Comparison of ENCODE assay signal across 15 mouse cellular contexts in the genomic region with DNA sequence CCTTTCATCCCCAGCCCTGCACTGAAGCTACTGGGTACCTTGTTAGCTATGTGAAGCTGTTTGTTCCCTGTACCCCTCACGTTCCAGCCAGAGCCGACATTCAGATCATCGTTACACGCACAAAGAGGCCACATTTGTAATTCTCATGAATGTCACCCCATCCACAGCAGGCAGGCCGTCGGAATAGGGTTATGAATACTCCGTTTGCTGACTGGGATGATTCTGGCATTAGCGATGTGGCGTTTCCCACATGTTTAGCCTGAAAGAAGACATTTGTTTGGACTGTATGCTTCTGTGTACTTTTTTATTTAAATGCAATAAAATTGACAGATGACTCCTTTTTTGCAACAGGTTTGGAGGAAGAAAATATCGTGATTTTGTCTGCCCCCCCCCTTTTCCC.
DNase-seq lines count a peak whose midpoint lies in the region; ATAC-seq and TF ChIP-seq lines count a peak whose summit lies in the region.
"Had no signal": no experiment of that assay in that cellular context is flagged by ENCODE, and none has a peak within 500 bp of the region (broad histone marks: within the 10 kb centered on the region; RNA-seq: fewer than 3 reads in every experiment).

No protein-coding gene starts in this region.

- peak; percentile 61 for DNase-seq in heart, adult 11 months
- no peak for DNase-seq in heart, adult 9 months (ENCODE audit: low spot score in 2 of 2)
- peak; percentile 12 for DNase-seq in hindbrain, postnatal 0 days (ENCODE audit: low spot score)
- no peak for DNase-seq in stomach, postnatal 0 days (ENCODE audit: low spot score)
- no peak for DNase-seq in adrenal gland, postnatal 4 days (ENCODE audit: low spot score in 2 of 2)
- DNase-seq in left cerebral cortex, adult 2 months (ENCODE audit: extremely low spot score in 1 of 2, low spot score in 2 of 2) = no peak
- DNase-seq: adrenal gland, postnatal 25 days; cerebellum, adult 11 months; heart, postnatal 10 days; kidney, postnatal 10 days; lung, adult 2 months; spleen, adult 18-20 months had no signal

- peaks cover 2% of the 10 kb centered on the region; the same call in 1 of the 2 replicates for H3K4me1 ChIP-seq in midbrain, embryonic 16.5 days (ENCODE audit: control insufficient read depth, insufficient read depth, low read length)
- 0 out of 2 replicates have a peak, but pooled peaks cover 3% of the 10 kb centered on the region for H3K4me1 ChIP-seq in midbrain, embryonic 15.5 days
- no peaks in the 10 kb centered on the region for H3K4me1 ChIP-seq in hindbrain, postnatal 0 days (ENCODE audit: insufficient read depth, low read length)
- H3K4me1 ChIP-seq in stomach, postnatal 0 days (replicated peaks; ENCODE audit: control insufficient read depth, insufficient read depth) = no peaks in the 10 kb centered on the region

- 0 out of 2 replicates have a peak overlapping the region, but pooled peaks have one; percentile 14 for H3K4me2 ChIP-seq in midbrain, embryonic 16.5 days (ENCODE audit: low read length)
- H3K4me2 ChIP-seq in midbrain, embryonic 15.5 days = no peak overlapping the region
- H3K4me2 ChIP-seq in hindbrain, postnatal 0 days (ENCODE audit: low read depth, low read length) = peak overlapping the region; percentile 29
- 0 out of 2 replicates have a peak overlapping the region, but pooled peaks have one; percentile 5 for H3K4me2 ChIP-seq in stomach, postnatal 0 days (replicated peaks; ENCODE audit: low read depth)

- no peak for TF ChIP-seq CTCF in hindbrain, postnatal 0 days (IDR thresholded peaks at IDR 0.05; ENCODE audit: low read depth)
- TF ChIP-seq CTCF in stomach, postnatal 0 days (IDR thresholded peaks at IDR 0.05; ENCODE audit: low read depth) = no peak
- no peak for TF ChIP-seq CTCF in left cerebral cortex, adult 2 months (IDR thresholded peaks at IDR 0.05)

- H3K36me3 ChIP-seq in midbrain, embryonic 16.5 days (ENCODE audit: control insufficient read depth, insufficient read depth, low read length) = no peaks in the 10 kb centered on the region
- no peaks in the 10 kb centered on the region for H3K36me3 ChIP-seq in midbrain, embryonic 15.5 days (replicated peaks)
- H3K36me3 ChIP-seq in hindbrain, postnatal 0 days (ENCODE audit: insufficient read depth, low read length) = no peaks in the 10 kb centered on the region
- no peaks in the 10 kb centered on the region for H3K36me3 ChIP-seq in stomach, postnatal 0 days (ENCODE audit: control insufficient read depth, insufficient read depth, low read length)
- H3K36me3 ChIP-seq: midbrain, embryonic 10.5 days had no signal

- intact Hi-C loops in left cerebral cortex, adult 2 months (cut with DNase I) = no loop called here

- no peak for TF ChIP-seq EP300 in stomach, postnatal 0 days (optimal IDR thresholded peaks at IDR 0.05)

- H3K9ac ChIP-seq in midbrain, embryonic 16.5 days (ENCODE audit: low read depth, low read length) = no peak overlapping the region
- no peak overlapping the region for H3K9ac ChIP-seq in midbrain, embryonic 15.5 days
- H3K9ac ChIP-seq in hindbrain, postnatal 0 days (replicated peaks; ENCODE audit: low read length) = no peak overlapping the region
- H3K9ac ChIP-seq in stomach, postnatal 0 days (ENCODE audit: low read length) = no peak overlapping the region

- 30% methylated on average over 10 of the region's 10 CpGs for WGBS in midbrain, embryonic 16.5 days
- WGBS in midbrain, embryonic 15.5 days = 36% methylated on average over 10 of the region's 10 CpGs
- 24% methylated on average over 10 of the region's 10 CpGs for WGBS in hindbrain, postnatal 0 days
- 29% methylated on average over 10 of the region's 10 CpGs for WGBS in stomach, postnatal 0 days

- peak; percentile 21; the same call in 1 of the 2 replicates for ATAC-seq in midbrain, embryonic 16.5 days
- ATAC-seq in midbrain, embryonic 15.5 days (replicated peaks) = no peak
- ATAC-seq in hindbrain, postnatal 0 days = no peak
- no peak for ATAC-seq in stomach, postnatal 0 days (ENCODE audit: low FRiP score, low TSS enrichment)

- no peaks in the 10 kb centered on the region for H3K9me3 ChIP-seq in midbrain, embryonic 16.5 days (replicated peaks; ENCODE audit: control insufficient read depth, low read length, poor library complexity, severe bottlenecking)
- H3K9me3 ChIP-seq in midbrain, embryonic 15.5 days = no peaks in the 10 kb centered on the region
- H3K9me3 ChIP-seq in hindbrain, postnatal 0 days (ENCODE audit: low read length) = no peaks in the 10 kb centered on the region
- H3K9me3 ChIP-seq in stomach, postnatal 0 days (ENCODE audit: control insufficient read depth, low read length) = no peaks in the 10 kb centered on the region
- H3K9me3 ChIP-seq: midbrain, embryonic 10.5 days had no signal

- no peak overlapping the region for H3K27ac ChIP-seq in midbrain, embryonic 16.5 days (ENCODE audit: low read length)
- H3K27ac ChIP-seq in midbrain, embryonic 15.5 days = no peak overlapping the region
- no peak overlapping the region for H3K27ac ChIP-seq in hindbrain, postnatal 0 days
- H3K27ac ChIP-seq in stomach, postnatal 0 days (replicated peaks) = no peak overlapping the region
- no peak overlapping the region for H3K27ac ChIP-seq in left cerebral cortex, adult 2 months
- H3K27ac ChIP-seq: midbrain, embryonic 10.5 days had no signal

- no peak overlapping the region for H3K4me3 ChIP-seq in midbrain, embryonic 16.5 days (ENCODE audit: low read depth, low read length)
- H3K4me3 ChIP-seq in midbrain, embryonic 15.5 days = no peak overlapping the region
- no peak overlapping the region for H3K4me3 ChIP-seq in hindbrain, postnatal 0 days (ENCODE audit: low read length)
- H3K4me3 ChIP-seq in stomach, postnatal 0 days (ENCODE audit: low read depth, low read length) = no peak overlapping the region
- no peak overlapping the region for H3K4me3 ChIP-seq in left cerebral cortex, adult 2 months
- H3K4me3 ChIP-seq: midbrain, embryonic 10.5 days had no signal

- no peaks in the 10 kb centered on the region for H3K27me3 ChIP-seq in midbrain, embryonic 16.5 days (ENCODE audit: control insufficient read depth, insufficient read depth, low read depth, low read length)
- no peaks in the 10 kb centered on the region for H3K27me3 ChIP-seq in midbrain, embryonic 15.5 days (replicated peaks)
- H3K27me3 ChIP-seq in hindbrain, postnatal 0 days (ENCODE audit: insufficient read depth, low read length) = no peaks in the 10 kb centered on the region
- no peaks in the 10 kb centered on the region for H3K27me3 ChIP-seq in stomach, postnatal 0 days (ENCODE audit: control insufficient read depth, insufficient read depth, low read length)

Comparison
In these comparisons a context has a peak if more than half of its experiments do, and no peak if none do; other contexts are left out.
1. DNase-seq: peak in heart, adult 11 months (single experiment) and hindbrain, postnatal 0 days (single experiment); none in heart, adult 9 months (0 of 2), stomach, postnatal 0 days (single experiment), adrenal gland, postnatal 4 days (0 of 2) and left cerebral cortex, adult 2 months (0 of 2).